Mouse (Mus musculus): ENCODE results near the gene Cntnap5c.

Gene Cntnap5c

DNA sequence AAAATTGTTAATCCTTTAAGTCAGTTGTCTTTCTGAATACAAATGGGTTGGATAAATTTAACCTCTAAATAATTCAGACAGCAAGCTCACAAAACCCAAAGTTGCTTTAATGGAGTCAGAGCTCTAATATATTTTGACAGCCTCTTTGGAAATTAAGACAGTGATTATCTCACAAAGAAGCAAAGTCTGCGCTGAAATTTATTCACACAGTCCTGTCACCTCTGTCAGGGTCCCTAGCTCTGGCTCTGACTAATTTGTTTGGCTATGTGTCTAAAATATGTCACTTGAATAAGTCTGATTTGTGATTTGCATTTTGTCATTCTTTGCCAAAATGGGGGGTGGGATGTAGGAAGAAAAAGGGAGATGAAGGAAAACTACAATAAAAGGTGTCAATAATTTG, 234.0 kb downstream of the Cntnap5c start:
- no peak for DNase-seq (ENCODE audit: low read depth, low spot score)

DNA sequence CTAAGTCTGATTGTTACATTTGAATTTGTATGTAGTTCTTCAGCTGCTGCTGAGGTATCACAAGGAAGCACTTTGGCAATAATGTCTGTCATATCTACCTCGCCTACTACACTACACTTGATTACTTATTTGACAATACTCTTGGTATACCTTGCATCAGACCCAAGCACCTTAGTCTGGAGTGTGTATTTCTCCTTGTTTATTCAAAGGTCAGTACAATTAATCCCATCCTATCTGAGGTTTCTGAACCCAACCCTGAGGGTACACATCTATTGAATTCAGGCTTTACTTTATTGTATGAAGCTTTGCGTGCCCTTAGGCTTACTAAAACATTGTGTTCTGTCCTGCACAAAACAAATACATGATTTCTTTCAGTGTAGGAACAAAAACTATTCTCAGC, 235.1 kb downstream of the Cntnap5c start:
- no peak for DNase-seq (ENCODE audit: low read depth, low spot score)

GRCm38 (mm10) chr17:58041178-58041577, 271.8 kb downstream of the Cntnap5c start:
- no peak for DNase-seq (ENCODE audit: low read depth, low spot score)

DNA sequence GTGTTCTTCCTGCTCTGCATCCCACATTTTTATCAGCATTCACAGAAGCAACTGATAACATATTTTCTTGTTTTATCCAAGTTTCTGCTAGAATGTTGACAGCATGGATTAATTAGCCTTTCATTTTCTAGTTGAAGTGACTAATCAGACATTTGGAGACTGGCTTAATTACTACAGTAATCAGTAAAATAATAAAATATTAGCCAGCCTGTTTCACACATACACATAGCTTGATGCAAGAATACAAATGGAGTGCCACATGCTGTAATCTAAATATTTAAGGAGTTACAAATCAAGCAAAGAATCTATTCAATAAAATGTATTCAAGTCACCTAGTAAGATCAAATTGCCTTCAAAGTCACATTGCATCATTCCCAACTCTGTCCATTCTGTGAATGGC, 275.8 kb downstream of the Cntnap5c start:
- no peak for DNase-seq (ENCODE audit: low read depth, low spot score)

DNA sequence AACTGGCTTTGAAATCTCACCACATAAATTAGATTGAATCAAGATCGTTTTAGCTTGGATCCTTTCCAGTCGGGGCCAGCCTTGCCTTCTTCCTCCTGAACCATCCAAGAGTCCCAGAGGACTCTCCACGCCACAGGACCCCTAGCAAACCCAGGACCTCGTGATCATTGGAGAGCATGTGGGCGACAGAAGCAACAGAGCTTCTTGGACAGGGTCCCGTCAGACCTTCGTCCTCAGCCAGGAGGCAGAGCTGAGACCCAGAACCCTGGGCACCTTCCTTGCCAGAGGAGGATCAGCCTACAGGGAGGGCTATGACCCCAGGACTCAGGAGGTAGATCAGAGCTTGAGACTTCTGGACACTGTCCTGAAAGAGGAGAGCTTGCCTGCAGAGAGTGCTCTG, 300.5 kb downstream of the Cntnap5c start:
- DNase-seq (ENCODE audit: low read depth, low spot score), result no peak

DNA sequence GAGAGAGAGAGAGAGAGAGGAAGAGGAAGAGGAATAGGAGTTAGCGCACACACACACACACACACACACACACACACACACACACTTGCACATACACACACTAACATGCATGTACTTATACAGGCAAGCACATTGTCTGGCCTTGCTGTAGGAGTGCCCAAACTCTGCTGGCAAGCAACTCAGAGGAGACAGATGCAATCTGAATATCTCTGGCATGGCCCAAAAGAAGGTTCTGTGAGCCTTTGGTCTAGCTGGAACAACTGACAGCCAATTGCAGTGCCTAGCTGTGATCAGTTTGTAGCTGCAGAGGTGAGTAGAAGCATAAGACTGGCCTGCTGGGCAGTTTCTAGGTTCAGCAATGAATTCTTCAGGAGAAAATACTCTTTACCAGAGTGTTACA, 313.3 kb downstream of the Cntnap5c start:
- no peak for DNase-seq (ENCODE audit: low read depth, low spot score)

- DNase-seq (ENCODE audit: low read depth, low spot score), result no peak
Measured at GRCm38 (mm10) chr17:58104505-58104904, 335.1 kb downstream of the Cntnap5c start.

DNA sequence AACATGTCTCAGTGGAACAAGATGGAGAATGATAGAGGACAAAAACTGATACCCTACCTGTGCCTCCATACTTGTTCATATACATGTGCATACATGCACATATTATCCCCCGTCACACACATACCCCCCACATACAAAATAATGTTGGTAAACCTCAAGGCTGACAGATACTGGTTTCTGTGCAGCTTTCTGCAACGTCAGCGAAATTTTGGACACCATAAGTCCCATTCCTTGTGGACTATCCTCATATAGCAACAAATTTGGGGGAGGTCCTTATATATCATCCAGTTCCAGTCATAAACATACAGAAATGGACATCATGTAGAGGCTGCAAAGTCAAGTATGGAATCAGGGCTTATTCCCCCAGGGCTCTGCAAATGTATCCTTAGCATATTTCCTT, 338.5 kb downstream of the Cntnap5c start:
- DNase-seq (ENCODE audit: low read depth, low spot score), result no peak

- DNase-seq (ENCODE audit: low read depth, low spot score), result no peak
Measured at GRCm38 (mm10) chr17:58108335-58108734, 339.0 kb downstream of the Cntnap5c start.

GRCm38 (mm10) chr17:58187171-58187570, 417.8 kb downstream of the Cntnap5c start:
- DNase-seq (ENCODE audit: low read depth, low spot score), result no peak

- DNase-seq (ENCODE audit: low read depth, low spot score), result no peak
Measured at GRCm38 (mm10) chr17:58201148-58201547, 431.8 kb downstream of the Cntnap5c start.

DNA sequence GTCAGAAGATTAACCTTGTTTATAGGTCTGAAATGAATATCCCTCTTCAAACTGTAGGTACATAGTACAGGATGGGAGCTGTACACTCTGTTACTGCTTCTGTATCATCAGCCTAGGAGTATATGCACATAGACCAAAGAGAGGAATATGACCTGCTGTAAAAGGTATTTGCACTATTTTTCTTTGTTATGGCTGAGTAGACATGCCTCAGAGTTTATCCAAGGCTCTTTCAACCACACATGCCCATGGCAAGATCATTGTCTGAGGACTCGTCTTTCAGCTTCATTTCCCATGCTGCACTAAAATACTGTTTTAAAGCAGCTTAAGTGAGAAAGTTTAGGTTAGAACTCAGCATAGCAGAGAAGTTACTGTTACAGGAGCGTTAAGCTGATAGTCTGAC, 498.7 kb downstream of the Cntnap5c start:
- DNase-seq (ENCODE audit: low read depth, low spot score), result no peak

DNA sequence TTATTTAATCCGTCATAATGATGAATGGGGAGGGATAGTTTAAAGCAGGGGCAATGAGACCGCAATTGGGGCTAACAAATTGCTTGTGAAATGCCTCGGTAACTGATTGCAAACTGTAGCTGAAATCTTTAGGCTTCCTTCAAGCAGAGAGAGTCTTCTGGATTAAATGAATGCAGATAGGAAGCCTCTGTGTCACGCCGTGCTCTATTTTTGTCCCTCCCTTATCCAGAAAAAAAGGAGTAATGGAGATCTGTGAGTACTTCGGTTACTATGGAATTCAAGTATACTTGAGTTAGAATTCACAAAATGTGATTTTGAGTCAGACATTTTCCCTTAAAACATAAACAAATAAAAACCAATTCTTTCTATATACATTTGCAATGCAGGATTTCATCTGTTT, 581.9 kb downstream of the Cntnap5c start:
- DNase-seq (ENCODE audit: low read depth, low spot score), result no peak

DNA sequence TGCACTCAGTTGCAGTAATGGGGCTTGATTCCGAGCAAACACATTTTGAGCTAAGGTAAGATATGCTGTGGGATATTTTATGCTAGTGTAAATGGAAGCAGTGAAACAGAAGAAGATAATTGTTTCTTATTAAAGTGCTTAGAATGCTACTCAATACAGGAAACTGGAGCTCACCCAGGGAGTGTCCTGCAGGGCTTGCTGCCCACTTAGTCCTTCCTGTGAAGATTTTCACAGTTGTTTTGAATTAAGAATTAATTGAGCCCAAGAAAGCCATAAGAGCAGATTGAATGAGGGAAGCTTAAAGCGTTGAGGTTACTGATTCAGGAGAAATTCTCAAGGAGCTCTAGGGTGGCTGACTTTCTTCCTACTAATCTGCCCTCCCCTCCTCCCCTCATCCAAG, 586.9 kb downstream of the Cntnap5c start:
- DNase-seq (ENCODE audit: low read depth, low spot score), result no peak

DNA sequence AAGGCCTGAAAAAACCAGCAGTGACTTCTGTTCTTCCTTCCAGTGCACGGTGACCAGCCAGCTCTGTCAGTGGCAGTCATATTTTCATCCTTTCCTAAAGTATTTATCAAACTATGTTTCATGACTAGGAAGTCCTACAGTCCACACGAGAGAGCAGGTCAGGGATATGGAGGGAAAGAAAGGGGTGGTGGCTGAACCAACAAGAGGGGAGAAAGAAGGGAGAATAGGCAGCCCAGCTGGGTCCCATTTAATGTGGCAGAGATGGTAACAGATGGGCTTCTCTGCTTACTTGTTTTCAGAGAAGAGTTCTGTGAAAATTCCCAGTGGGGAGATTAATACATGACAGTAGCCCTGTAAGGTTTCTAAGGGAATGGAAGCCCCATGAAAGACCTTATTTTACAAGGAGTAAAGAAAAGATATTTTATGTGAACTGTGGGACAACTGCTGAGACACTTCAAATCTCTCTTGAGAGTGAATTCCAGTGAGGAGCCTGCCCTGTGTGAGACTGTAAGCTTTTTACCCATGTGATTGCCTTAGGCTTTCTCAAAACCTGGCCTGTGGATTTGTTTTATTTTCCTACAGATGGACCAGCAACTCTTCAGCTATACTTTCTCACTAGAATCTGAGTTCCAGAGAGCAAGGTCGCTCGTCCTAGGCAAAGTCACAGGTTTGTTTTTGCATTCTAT, 594.4 kb downstream of the Cntnap5c start:
- no peak for DNase-seq (ENCODE audit: low read depth, low spot score)

- DNase-seq (ENCODE audit: low read depth, low spot score), result no peak
Measured at GRCm38 (mm10) chr17:58370089-58370488, 600.7 kb downstream of the Cntnap5c start.

- DNase-seq (ENCODE audit: low read depth, low spot score), result no peak
Measured at GRCm38 (mm10) chr17:58407769-58408168, 638.4 kb downstream of the Cntnap5c start.

- no peak for DNase-seq (ENCODE audit: low read depth, low spot score)
Measured at GRCm38 (mm10) chr17:58408756-58409155, 639.4 kb downstream of the Cntnap5c start.

- no peak for DNase-seq (ENCODE audit: low read depth, low spot score)
Measured at GRCm38 (mm10) chr17:58437443-58437842, 668.1 kb downstream of the Cntnap5c start.

Data from c-Kit-negative CD71-positive TER-119-positive erythroid progenitor cells, embryonic 14.5 days (primary cell).